ENCODE assay signal across 8 mouse cellular contexts in genomic region chr1:168221071-168221521, GRCm38 (mm10).
DNase-seq lines count a peak whose midpoint lies in the region; ATAC-seq lines count a peak whose summit lies in the region.

No protein-coding gene starts in this region.

- H3K4me1 ChIP-seq in midbrain, embryonic 15.5 days, result peaks cover 80% of the 10 kb centered on the region

- H3K9me3 ChIP-seq in midbrain, embryonic 15.5 days, result no peaks in the 10 kb centered on the region

- no peaks in the 10 kb centered on the region for H3K27me3 ChIP-seq in midbrain, embryonic 15.5 days (replicated peaks)

- H3K4me2 ChIP-seq in midbrain, embryonic 15.5 days, result peak overlapping the region; percentile 34

- H3K4me3 ChIP-seq in midbrain, embryonic 15.5 days, result peak overlapping the region; percentile 2; the same call in 1 of the 2 replicates

- WGBS in midbrain, embryonic 15.5 days, result 43% methylated on average over 14 of the region's 14 CpGs

- no peaks in the 10 kb centered on the region for H3K36me3 ChIP-seq in midbrain, embryonic 15.5 days (replicated peaks)

- H3K27ac ChIP-seq in midbrain, embryonic 15.5 days, result peak overlapping the region; percentile 61

- H3K9ac ChIP-seq in midbrain, embryonic 15.5 days, result no peak overlapping the region

- peak; percentile 57 for DNase-seq in adrenal gland, adult 2 months
- DNase-seq in adrenal gland, postnatal 4 days (ENCODE audit: low spot score in 2 of 2), result no peak
- peak; percentile 80 for DNase-seq in right cerebral cortex, adult 18-20 months
- no peak for DNase-seq in right cerebral cortex, postnatal 4 days
- peak; percentile 61 to 70 for DNase-seq in layer of hippocampus, adult 8-10 months (ENCODE audit: low spot score in 2 of 2)
- no peak for DNase-seq in liver
- DNase-seq in c-Kit-positive CD71-positive TER-119-positive erythroid progenitor cells, embryonic 14.5 days (ENCODE audit: low spot score), result no peak

- ATAC-seq in midbrain, embryonic 15.5 days (replicated peaks), result 0 out of 2 replicates have a peak, but pooled peaks have one; percentile 13

Comparison
In these comparisons a context has a peak if more than half of its experiments do, and no peak if none do; other contexts are left out.
1. DNase-seq: peak in adrenal gland, adult 2 months (single experiment), right cerebral cortex, adult 18-20 months (single experiment) and layer of hippocampus, adult 8-10 months (2 of 2); none in adrenal gland, postnatal 4 days (0 of 2), right cerebral cortex, postnatal 4 days (single experiment), liver (single experiment) and c-Kit-positive CD71-positive TER-119-positive erythroid progenitor cells, embryonic 14.5 days (single experiment).